Mouse (Mus musculus) CD4-positive naive resting alpha-beta T cell, adult 57 days (primary cell): Measurements from ENCODE around the gene Vmn1r40. TPM values are rescaled to one million over a fixed set of nuclear protein-coding genes. Genes with fewer than 3 reads are reported as not detected.

Experiments used
- total RNA-seq: library from RNA; stranded (reverse); gene quantifications from one replicate; pipeline ENCODE4 v1.2.4, GENCODE M21; 2023

Gene Vmn1r40
- total RNA-seq = not detected

DNA sequence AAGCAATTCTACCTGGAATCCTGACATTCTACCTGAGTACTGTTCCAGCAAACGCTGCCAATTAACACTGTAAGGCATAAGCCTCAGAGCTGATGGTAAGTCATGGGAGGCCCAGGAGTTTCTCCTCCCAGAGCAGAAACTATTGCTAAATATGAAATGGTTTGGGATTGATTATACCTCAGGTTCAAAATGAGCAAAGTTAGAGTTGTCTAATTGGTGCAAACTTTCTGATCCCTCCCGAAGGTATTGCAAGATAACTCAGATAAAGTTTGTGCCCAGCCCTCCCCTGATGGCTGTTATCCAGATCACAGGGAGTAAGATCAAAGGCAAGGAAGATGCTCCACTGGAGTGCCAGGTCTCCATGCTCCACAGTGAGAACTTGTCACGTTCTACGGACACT lies at the start of gene Vmn1r40:
Gene Vmn1r40, plus strand, starts transcription at position 301 of the 400 bp plus-strand sequence.

DNA sequence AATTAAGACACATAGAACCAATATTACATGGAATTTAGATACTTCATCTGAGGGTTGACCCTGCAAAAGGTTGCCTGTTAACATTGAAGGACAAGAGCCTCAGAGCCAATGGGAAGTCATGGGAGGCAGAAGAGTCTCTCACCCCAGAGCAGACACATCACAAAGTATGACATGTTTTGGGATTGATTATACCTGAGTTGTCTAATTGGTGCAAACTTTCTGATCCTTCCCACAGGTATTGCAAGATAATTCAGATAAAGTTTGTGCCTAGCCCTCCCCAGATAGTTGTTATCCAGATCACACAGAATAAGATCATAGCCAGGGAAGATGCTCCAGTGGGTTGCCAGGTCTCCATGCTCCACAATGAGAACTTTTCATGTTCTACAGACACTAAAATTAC lies 33.1 kb downstream of the Vmn1r40 start, which contains the start of gene Vmn1r41:
Gene Vmn1r41, plus strand, starts transcription at position 301 of the 400 bp plus-strand sequence.

Other genes starting within 250 kb of the Vmn1r40 start
- 4.4 TPM for gene Chchd6, start 111.9 kb upstream of the Vmn1r40 start, total RNA-seq
- gene Txnrd3, start 63.6 kb upstream of the Vmn1r40 start, total RNA-seq = 4.1 TPM
- not detected for gene Vmn1r41, start 33.2 kb downstream of the Vmn1r40 start, total RNA-seq
- not detected for gene Vmn1r42, start 168.9 kb downstream of the Vmn1r40 start, total RNA-seq
- gene Vmn1r43, start 168.9 kb downstream of the Vmn1r40 start, total RNA-seq = not detected
- not detected for gene Vmn1r44, start 176.1 kb downstream of the Vmn1r40 start, total RNA-seq
- not detected for gene Vmn1r45, start 233.1 kb downstream of the Vmn1r40 start, total RNA-seq